Mouse (Mus musculus): ENCODE data around the gene Reln. TPM values are rescaled to one million over a fixed set of nuclear protein-coding genes. Genes with fewer than 3 reads are reported as not detected.

Gene Reln
- polyA plus RNA-seq, 1 experiment: 164 TPM

- TF ChIP-seq POLR2A (IDR thresholded peaks at IDR 0.05; ENCODE audit: insufficient read depth, low read depth, low read length) (no peak), CTCF (IDR thresholded peaks at IDR 0.05; ENCODE audit: insufficient read depth, low read depth, low read length) (no peak)
- WGBS: 89% methylated on average over 7 of the region's 7 CpGs
- H3K4me1 ChIP-seq (ENCODE audit: control insufficient read depth, insufficient read depth, low read length): no peaks in the 10 kb centered on the region
Observed at GRCm38 (mm10) chr5:21858653-21859052, 485.8 kb downstream of the Reln start.

GRCm38 (mm10) chr5:21851679-21852340 lies 492.7 kb downstream of the Reln start:
- Histone ChIP-seq H3K4me1 (ENCODE audit: control insufficient read depth, insufficient read depth, low read length) (0 out of 2 replicates have a peak, but pooled peaks cover 2% of the 10 kb centered on the region), H3K4me3 (ENCODE audit: insufficient read depth, low read depth, low read length) (no peak overlapping the region), H3K27ac (ENCODE audit: insufficient read depth, low read depth, low read length) (no peak overlapping the region)
- 25% methylated on average over 10 of the region's 10 CpGs for WGBS
- TF ChIP-seq POLR2A (IDR thresholded peaks at IDR 0.05; ENCODE audit: insufficient read depth, low read depth, low read length) (no peak), CTCF (IDR thresholded peaks at IDR 0.05; ENCODE audit: insufficient read depth, low read depth, low read length) (no peak)

More at GRCm38 (mm10) chr5:21858653-21859052, 485.8 kb downstream of the Reln start:
- Histone ChIP-seq H3K27ac (ENCODE audit: insufficient read depth, low read depth, low read length) (no peak overlapping the region), H3K4me3 (ENCODE audit: insufficient read depth, low read depth, low read length) (no peak overlapping the region)

GRCm38 (mm10) chr5:21847438-21847837 lies 497.1 kb downstream of the Reln start:
- TF ChIP-seq CTCF (IDR thresholded peaks at IDR 0.05; ENCODE audit: insufficient read depth, low read depth, low read length) (no peak), POLR2A (IDR thresholded peaks at IDR 0.05; ENCODE audit: insufficient read depth, low read depth, low read length) (no peak)
- WGBS: 88% methylated on average over 6 of the region's 6 CpGs
- Histone ChIP-seq H3K4me3 (ENCODE audit: insufficient read depth, low read depth, low read length) (no peak overlapping the region), H3K27ac (ENCODE audit: insufficient read depth, low read depth, low read length) (no peak overlapping the region), H3K4me1 (ENCODE audit: control insufficient read depth, insufficient read depth, low read length) (0 out of 2 replicates have a peak, but pooled peaks cover 2% of the 10 kb centered on the region)

GRCm38 (mm10) chr5:21846616-21847290 lies 497.7 kb downstream of the Reln start:
- Histone ChIP-seq H3K4me3 (ENCODE audit: insufficient read depth, low read depth, low read length) (no peak overlapping the region), H3K27ac (ENCODE audit: insufficient read depth, low read depth, low read length) (no peak overlapping the region), H3K4me1 (ENCODE audit: control insufficient read depth, insufficient read depth, low read length) (0 out of 2 replicates have a peak, but pooled peaks cover 2% of the 10 kb centered on the region)
- TF ChIP-seq POLR2A (IDR thresholded peaks at IDR 0.05; ENCODE audit: insufficient read depth, low read depth, low read length): no peak
- TF ChIP-seq CTCF (IDR thresholded peaks at IDR 0.05; ENCODE audit: insufficient read depth, low read depth, low read length): no peak
- 90% methylated on average over 20 of the region's 20 CpGs for WGBS

- H3K4me1 ChIP-seq (ENCODE audit: control insufficient read depth, insufficient read depth, low read length): no peaks in the 10 kb centered on the region
- no peak overlapping the region for H3K27ac ChIP-seq (ENCODE audit: insufficient read depth, low read depth, low read length)
- no peak overlapping the region for H3K4me3 ChIP-seq (ENCODE audit: insufficient read depth, low read depth, low read length)
- TF ChIP-seq CTCF (IDR thresholded peaks at IDR 0.05; ENCODE audit: insufficient read depth, low read depth, low read length): no peak
- TF ChIP-seq POLR2A (IDR thresholded peaks at IDR 0.05; ENCODE audit: insufficient read depth, low read depth, low read length): no peak
- WGBS: 73% methylated on average over 4 of the region's 4 CpGs
Observed at GRCm38 (mm10) chr5:21844676-21845075, 499.8 kb downstream of the Reln start.

Other genes starting within 250 kb of the Reln start
- not detected in 2 replicates for gene Orc5, start 205.7 kb upstream of the Reln start, polyA plus RNA-seq (2012; ENCODE audit: insufficient read depth, insufficient read length, low replicate concordance, missing spikeins)